Mouse (Mus musculus) G1E-ER4 (cell line): ENCODE data around the gene Egfl8. TPM values are rescaled to one million over a fixed set of nuclear protein-coding genes. Genes with fewer than 3 reads are reported as not detected.

ENCODE experiments used
- GATA1 ChIP-seq: IDR thresholded peaks from one replicate; pipeline ENCODE4 v1.8.0; 2012; ENCODE audit warnings: low read length, inconsistent platforms
- polyA plus RNA-seq: library from polyadenylated mRNA; stranded (reverse); fragments of >175 nt; gene quantifications from 2 replicates; pipeline ENCODE4 v1.2.3, GENCODE M21; 2012

The Egfl8 gene
- polyA plus RNA-seq, 1 experiment: 1.1 TPM

DNA sequence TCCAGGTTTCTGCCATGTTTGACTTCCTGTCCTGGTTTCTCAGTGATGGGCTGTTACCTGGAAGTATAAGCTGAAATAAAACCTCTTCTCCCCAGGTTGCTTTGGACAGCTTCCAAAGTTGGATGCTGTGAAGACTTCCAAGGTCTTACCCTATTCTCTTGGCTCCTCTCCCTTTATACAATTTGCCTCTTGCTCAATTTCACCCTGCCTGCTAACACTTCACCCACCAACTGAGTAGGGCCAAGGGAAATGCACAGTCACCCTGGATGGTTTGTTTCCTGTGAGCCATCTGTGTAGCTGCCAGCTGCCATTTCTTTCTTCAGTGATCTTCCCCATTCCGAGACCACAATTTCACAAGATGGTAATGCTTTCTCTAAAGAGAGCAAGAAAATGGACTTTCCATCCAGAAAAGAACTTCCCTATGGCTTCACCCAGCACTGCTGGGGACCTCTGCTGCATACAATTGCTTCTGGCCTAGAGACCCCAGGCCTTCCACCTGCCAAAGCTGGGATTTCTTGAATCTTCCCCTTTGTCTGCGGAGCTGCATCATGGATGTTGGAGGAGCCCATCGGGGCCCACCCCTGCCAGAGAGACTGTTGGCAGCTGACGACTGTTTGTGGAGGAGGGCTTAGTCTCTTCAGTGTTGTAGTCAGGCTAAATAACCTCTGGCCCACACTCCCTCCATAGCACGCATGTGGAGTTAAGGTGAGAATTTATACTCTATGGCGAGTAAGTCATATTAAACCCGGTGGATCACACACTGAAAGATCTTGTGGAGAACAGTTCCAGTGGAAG lies 23.9 kb upstream of the Egfl8 start:
- no peak for TF ChIP-seq GATA1

DNA sequence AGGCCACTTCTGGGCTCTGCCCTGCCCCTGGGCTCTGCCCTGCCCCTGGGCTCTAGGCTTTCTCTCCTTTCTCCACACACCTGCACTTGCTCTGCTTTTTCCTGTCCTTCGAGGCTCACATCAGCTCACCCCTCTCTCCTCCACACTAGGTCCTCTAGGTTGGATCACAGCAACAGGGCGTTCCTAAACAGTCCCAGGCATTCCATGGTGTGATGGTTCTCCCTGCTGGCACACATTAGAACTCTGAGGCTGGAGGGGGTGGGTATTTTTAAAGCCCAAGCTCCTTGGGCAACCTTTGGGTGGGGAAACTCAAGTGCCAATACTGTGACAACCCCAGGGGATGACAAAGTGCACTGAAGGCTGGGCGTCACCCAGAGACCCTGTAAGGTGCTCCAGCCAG lies 21.7 kb upstream of the Egfl8 start:
- TF ChIP-seq GATA1: no peak

- TF ChIP-seq GATA1: no peak
These were observed 19.9 kb upstream of the Egfl8 start for GRCm38 (mm10) chr17:34635671-34636070.

DNA sequence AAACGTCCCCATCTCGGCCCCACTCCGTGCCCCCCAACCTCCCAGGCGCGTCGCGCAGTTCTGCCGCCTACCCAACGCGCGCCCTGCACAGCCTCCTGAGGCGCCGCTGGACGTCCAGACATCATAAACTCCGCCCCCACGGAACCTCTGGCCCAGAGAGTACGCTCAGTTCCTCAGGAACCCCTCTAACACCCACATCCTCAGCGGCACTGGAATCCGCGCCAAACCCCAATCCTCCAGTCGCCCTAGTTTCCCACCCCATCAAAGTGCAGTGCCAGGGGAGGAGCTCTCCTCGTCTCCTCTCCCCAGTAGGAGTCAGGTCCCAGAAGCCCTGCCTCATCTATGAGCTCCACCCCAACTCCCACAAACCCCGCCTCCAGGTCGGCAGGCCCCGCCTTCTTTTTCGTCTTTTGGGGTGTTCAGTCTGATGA lies 16.5 kb upstream of the Egfl8 start:
- no peak for TF ChIP-seq GATA1

- TF ChIP-seq GATA1: no peak
These were observed 15.9 kb upstream of the Egfl8 start for GRCm38 (mm10) chr17:34631647-34632046.

DNA sequence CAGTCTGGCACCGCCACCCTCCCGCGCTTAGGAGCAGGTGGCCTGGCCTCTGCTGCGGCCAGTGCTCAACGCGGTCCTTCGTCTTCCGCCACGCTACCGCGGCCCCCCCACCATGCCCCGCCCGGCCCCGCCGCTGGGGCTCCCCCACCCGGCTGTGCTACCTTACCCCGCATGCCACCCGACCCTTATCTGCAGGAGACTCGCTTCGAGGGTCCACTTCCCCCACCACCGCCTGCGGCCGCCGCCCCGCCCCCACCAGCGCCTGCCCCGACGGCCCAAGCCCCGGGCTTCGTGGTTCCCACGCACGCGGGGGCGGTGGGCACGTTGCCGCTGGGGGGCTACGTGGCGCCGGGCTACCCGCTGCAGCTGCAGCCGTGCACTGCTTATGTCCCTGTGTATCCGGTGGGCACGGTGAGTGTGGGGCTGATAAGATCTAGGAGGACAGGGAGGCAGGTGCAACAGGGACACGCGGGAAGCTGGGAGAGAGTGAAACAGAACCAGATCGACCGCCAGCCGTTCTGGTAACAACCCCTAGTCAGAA lies 15.1 kb upstream of the Egfl8 start:
- TF ChIP-seq GATA1: no peak

DNA sequence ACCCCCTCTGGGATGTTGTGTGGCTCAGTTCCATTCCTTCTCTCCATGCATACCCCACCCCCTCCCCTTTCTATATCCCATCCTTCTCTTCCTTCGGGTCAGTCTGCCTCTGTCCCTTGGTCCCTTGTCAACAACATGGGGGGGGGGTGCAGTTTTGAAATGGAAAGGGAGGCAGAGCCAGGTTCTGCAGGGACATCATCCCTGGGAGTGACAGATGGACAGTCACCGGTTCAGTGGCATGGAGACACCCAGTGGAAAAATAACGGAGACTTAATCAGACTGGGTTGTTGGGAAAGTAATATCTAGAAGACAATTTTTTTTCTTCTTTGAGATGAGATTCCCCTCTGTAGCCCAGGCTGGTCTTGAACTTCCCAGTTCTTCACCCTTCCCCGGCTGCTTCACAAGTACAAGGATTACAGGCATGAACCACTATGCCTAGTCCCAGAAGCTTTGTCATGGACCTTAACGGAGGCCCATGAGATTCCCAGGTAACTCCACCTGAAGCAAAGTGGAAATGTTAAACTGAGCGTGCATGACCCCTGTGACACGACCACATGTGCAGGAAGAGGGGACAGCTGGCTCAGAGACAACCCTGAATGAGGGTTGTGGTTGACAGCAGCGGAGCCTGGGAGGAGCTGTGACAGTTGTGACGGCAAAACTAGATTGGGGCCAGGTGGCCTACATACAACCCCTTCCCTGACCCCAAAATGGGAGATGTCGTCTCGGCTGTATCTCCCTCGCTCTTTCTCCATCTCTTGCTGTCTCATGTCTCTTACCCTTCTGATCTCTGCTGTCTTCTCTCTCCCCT lies 14.2 kb upstream of the Egfl8 start:
- no peak for TF ChIP-seq GATA1

DNA sequence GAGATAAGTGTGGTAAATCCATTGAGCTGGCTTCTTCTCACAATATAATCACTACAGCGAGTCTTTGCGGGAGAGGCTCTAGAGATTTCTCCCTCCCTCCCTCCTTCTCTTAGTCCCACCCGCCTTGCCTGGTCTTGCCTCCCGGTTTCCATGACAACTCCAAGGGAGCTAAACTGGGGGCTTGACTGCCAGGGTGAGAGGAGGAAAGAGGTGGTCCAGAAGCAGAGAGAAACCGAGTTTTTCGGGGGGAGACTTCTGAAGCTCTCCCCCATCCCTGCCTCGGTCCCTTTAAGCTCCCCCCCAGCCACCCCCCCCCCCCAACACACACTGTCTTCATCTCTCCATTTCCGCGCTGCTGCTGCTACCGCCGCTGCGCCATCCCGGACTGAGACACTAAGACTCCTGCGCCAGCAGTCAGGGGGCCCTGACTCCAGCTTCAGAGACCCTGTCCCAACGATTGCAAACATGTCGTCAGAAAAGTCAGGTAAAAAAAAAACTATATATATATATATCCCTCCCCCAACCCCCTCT lies 13.5 kb upstream of the Egfl8 start, which contains the start of gene Prrt1:
TSS of gene Prrt1 (plus strand) at position 313 of the 531 bp plus-strand sequence.
- no peak for TF ChIP-seq GATA1

DNA sequence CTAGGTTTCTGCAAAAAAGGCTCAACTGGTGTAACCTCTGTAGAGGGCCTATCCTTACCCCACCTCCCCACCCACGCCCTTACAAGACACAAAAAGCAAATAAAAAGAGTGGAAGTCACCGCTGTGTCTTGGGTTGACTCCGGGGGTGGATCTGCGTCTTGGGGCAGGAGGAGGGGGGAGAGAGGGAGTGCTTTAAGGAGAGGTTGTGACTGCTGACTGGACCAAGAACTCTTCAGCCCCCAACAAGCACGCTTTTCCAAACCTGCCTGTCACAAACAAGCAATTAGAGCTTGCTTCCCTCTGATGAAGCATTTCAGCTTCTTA lies 12.8 kb upstream of the Egfl8 start:
- TF ChIP-seq GATA1: no peak

DNA sequence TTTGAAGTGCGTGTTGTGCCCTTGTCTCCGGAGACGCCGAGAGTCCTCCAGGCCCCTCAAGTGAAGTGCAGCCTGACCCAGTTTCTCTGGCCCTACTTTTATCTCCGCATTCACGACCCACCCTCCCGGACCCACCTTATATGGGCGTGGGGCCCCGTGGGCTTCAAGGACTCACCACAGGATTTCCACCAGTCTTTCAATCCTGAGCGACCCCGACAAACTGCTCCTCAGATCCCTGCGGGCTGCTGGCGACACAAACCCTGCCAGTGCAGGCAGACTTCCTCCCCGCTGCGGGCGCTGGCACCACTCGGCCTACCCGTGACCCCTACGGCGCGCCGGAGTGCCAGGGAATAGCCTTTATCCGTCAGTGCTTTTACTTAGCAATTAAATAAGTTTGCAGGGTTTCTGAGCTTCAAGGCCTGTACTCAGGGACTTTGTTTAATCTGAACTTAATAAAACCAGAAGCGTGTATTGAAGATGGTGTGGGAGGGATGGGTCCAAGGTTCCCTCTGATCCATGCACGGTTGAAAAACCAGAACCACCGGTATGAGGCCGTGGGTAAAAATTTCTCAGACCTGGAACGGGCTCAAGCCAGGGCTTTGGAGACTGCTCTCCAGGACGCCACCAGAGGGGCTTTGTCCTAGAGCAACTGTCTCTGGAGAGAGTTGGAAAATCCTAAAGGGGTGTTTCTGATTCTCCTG lies 12.3 kb upstream of the Egfl8 start, which contains the start of gene Ppt2:
TSS of gene Ppt2 (minus strand) at position 568 of the 701 bp plus-strand sequence.
- no peak for TF ChIP-seq GATA1

GRCm38 (mm10) chr17:34627093-34627942 lies 11.5 kb upstream of the Egfl8 start:
- TF ChIP-seq GATA1: no peak

GRCm38 (mm10) chr17:34626773-34627092 lies 11.0 kb upstream of the Egfl8 start:
- no peak for TF ChIP-seq GATA1

DNA sequence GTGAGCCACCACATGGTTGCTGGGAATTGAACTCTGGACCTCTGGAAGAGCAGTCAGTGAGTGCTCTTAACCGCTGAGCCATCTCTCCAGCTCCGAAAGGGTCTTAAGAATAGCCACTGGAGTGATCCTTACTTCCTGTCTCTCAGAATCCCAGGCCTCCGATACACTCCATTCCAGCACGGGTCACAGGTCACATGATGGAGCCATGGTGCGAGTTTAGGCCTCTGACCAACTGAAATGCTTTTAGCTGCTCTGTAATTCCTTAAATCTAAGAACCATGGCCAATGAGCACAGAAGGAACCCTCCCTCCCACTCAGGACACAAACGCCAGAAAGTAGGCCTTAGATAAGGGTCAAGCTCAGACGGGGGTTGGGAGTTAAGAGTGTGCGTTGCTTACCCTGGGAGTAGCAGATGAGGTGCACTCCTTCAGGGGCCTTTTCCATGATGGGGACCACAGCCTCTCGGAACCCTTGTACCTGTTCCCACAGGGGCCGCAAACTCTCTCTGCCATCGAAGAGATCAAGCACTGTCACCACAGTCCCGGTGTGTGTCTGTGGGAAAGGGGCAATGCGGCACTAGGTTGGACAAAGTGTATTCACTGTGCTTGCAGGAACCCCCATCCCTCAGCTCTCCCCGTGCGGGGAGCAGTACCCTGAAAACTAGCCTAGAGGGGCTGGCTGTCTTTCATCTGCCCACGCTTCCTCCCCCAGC lies 10.4 kb upstream of the Egfl8 start:
- no peak for TF ChIP-seq GATA1

GRCm38 (mm10) chr17:34624981-34625380 lies 9.2 kb upstream of the Egfl8 start:
- no peak for TF ChIP-seq GATA1
